Mouse (Mus musculus): ENCODE results near the gene Clasp1. TPM values are rescaled to one million over a fixed set of nuclear protein-coding genes. Genes with fewer than 3 reads are reported as not detected.
"Not testable (repeated sequence)": the region's sequence is repeated elsewhere in the genome, so short reads cannot be mapped to it uniquely, and the experiment has no call there.

Gene Clasp1
- polyA plus RNA-seq, 1 experiment from 2014 or later: 131 TPM

DNA sequence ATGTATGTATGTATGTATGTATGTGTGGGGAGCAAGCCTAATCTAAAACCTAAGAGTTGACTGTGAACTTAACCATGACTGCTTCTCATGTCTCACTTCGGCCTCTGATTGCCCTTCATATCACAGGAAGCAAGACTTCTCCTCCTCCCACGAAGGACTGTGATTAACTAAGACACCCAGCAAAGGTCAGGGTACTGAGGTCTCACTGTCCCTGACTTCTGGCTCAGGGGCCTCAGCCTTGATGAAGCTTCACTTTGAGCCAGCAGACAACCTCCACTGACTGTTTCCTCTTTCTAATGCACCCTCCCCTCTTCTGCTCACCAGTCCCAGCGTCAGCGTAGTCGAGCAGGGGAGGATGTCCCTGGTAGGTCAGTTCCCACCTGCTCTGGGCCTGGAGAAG, 166.1 kb downstream of the Clasp1 start:
- Histone ChIP-seq H3K4me1 (no peaks in the 10 kb centered on the region), H3K27me3 (no peaks in the 10 kb centered on the region), H3K4me2 (replicated peaks) (no peak overlapping the region), H3K36me3 (peaks cover 75% of the 10 kb centered on the region), H3K4me3 (no peak overlapping the region), H3K27ac (replicated peaks) (no peak overlapping the region), H3K9me3 (no peaks in the 10 kb centered on the region), H3K9ac (replicated peaks) (no peak overlapping the region)
- no peak for ATAC-seq (replicated peaks)
- 93% methylated on average over 5 of the region's 5 CpGs for WGBS

DNA sequence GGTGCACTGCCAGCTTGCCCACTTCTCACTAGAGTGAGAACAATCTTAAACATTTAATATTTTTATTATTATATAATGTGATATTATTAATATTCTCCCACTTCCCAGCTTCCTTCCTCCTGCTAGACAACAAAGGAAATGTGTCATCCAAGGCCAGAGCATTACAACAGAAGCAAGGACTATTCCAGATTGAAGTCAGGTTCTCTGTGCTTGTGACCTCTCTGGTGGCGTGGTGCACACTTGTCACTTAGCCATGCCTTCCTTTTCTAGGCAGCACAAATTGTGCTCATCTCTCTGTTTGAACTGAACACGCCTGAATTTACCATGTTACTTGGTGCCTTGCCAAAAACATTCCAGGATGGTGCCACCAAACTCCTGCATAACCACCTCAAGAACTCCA, 170.9 kb downstream of the Clasp1 start:
- WGBS: 95% methylated on average over 2 of the region's 2 CpGs
- H3K27me3 ChIP-seq: no peaks in the 10 kb centered on the region
- no peak overlapping the region for H3K9ac ChIP-seq (replicated peaks)
- H3K4me2 ChIP-seq (replicated peaks): no peak overlapping the region
- H3K36me3 ChIP-seq: peaks cover 80% of the 10 kb centered on the region
- no peaks in the 10 kb centered on the region for H3K4me1 ChIP-seq
- no peaks in the 10 kb centered on the region for H3K9me3 ChIP-seq
- ATAC-seq (replicated peaks): no peak
- H3K27ac ChIP-seq (replicated peaks): no peak overlapping the region
- no peak overlapping the region for H3K4me3 ChIP-seq

DNA sequence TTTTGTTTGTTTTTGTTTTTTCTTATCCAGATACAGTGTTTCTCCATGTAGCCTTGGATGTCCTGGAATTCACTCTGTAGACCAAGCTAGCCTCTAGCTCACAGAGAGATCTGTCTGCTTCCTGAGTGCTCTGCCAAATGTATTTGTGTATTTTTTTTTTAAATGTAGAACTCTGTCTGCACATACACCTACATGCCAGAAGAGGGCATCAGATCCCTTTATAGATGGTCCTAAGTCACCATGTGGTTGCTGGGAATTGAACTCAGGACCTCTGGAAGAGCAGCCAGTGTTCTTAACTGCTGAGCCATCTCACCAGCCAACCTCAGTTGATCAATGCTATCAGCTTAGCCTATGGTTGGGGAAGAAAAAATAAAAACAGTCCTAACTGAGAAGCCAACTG, 175.7 kb downstream of the Clasp1 start:
- Histone ChIP-seq H3K4me1 (no peaks in the 10 kb centered on the region), H3K9ac (replicated peaks) (no peak overlapping the region), H3K36me3 (peaks cover 94% of the 10 kb centered on the region), H3K27ac (replicated peaks) (no peak overlapping the region), H3K27me3 (no peaks in the 10 kb centered on the region), H3K4me2 (replicated peaks) (no peak overlapping the region), H3K9me3 (no peaks in the 10 kb centered on the region), H3K4me3 (no peak overlapping the region)
- no peak for ATAC-seq (replicated peaks)

DNA sequence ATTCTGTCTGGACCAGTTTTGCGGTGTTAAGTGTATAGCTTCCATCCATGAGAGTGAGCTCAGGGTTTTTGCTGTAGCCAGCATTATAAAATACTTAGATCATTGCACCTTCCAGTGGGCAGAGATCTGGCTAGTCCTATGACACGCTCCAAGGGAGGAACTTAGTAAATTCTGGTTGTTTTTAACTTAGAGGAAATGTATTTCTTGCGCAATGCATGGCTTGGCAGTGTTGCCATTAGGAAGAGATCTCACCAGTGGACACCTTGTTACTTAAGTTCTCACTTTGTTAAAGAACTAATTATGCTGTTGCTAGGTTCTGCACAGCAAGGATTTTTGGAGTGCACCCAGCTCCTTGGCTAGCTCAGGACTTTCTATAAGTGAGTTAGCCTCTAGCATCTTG, 178.8 kb downstream of the Clasp1 start:
- WGBS: 94% methylated on average over 3 of the region's 3 CpGs
- H3K36me3 ChIP-seq: peaks cover 94% of the 10 kb centered on the region

DNA sequence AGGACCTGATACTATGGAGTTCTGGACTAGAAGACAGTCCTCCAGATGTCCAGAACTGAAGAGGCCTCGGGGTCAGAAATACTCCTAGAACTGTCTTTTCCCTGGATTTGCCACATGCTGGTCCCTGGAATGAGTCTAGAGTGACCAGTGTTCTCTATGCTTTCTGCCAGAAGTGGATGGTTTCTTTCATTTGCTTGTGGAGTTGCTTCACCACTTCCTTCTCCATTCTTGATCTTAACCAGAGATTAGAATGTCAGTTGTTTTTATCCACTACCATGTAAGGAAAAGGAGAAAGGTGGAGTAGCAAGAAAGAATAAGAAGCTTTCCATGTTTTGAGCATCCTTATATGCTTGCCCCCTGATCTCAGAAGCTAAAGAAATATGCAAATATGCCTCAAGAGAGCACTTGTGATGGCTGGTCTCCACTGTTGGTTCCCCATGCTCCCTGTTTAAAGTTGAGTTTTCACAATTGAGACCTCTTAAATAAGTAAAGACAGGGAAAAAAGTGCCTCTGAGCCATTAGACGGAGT, 191.4 kb downstream of the Clasp1 start:
- H3K4me2 ChIP-seq (replicated peaks): no peak overlapping the region
- no peak for ATAC-seq (replicated peaks)
- H3K27me3 ChIP-seq: no peaks in the 10 kb centered on the region
- 88% methylated on average over 2 of the region's 2 CpGs for WGBS
- no peaks in the 10 kb centered on the region for H3K4me1 ChIP-seq
- H3K9ac ChIP-seq (replicated peaks): no peak overlapping the region
- no peak overlapping the region for H3K27ac ChIP-seq (replicated peaks)
- H3K36me3 ChIP-seq: peaks cover 48% of the 10 kb centered on the region
- H3K9me3 ChIP-seq: no peaks in the 10 kb centered on the region
- H3K4me3 ChIP-seq: no peak overlapping the region

More for the DNA sequence above, 178.8 kb downstream of the Clasp1 start:
- Histone ChIP-seq H3K4me3 (no peak overlapping the region), H3K4me2 (replicated peaks) (no peak overlapping the region), H3K27me3 (no peaks in the 10 kb centered on the region), H3K9ac (replicated peaks) (no peak overlapping the region), H3K4me1 (no peaks in the 10 kb centered on the region), H3K27ac (replicated peaks) (no peak overlapping the region), H3K9me3 (no peaks in the 10 kb centered on the region)
- ATAC-seq (replicated peaks): no peak

DNA sequence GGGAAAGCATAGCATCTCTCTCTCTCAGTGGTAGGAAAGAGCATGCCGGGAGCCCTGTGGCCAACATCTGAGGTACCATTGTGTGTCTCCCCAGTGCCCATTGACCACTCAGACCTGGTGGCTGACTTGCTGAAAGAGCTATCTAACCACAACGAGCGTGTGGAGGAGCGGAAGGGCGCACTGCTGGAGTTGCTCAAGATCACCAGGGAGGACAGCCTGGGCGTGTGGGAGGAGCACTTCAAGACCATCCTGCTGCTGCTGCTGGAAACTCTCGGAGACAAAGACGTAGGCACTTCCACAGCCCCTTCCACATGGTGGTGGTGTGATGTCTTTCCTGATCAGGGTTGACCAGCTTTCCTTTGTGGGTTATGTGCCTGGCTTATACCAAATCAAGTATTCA, 192.3 kb downstream of the Clasp1 start:
- ATAC-seq (replicated peaks): no peak
- Histone ChIP-seq H3K4me2 (replicated peaks) (no peak overlapping the region), H3K36me3 (peaks cover 39% of the 10 kb centered on the region), H3K9me3 (no peaks in the 10 kb centered on the region), H3K27me3 (no peaks in the 10 kb centered on the region), H3K9ac (replicated peaks) (no peak overlapping the region), H3K4me1 (no peaks in the 10 kb centered on the region), H3K4me3 (no peak overlapping the region), H3K27ac (replicated peaks) (no peak overlapping the region)
- whole genome bisulfite sequencing: 95% methylated on average over 8 of the region's 8 CpGs

DNA sequence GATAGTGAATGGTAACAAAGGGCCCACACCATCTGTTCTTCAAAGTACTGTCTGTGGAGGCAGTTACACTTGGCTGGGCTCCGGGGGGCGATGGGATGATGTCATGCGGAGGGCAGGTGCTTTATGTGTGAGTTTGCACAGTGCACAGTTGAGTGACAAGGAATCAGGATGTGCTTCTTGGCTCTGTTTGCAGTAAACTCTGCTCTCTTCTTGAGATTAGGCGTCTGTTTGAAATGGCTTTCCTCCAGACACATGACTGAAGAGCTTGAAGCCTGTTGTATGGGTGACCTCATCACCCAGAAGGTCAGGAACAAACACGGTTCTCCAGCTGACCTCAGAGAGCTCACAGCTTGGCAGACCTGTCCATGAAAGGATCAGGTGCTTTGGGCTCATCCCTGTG, 200.9 kb downstream of the Clasp1 start:
- no peak overlapping the region for H3K4me2 ChIP-seq (replicated peaks)
- no peak overlapping the region for H3K27ac ChIP-seq (replicated peaks)
- H3K4me3 ChIP-seq: no peak overlapping the region
- WGBS: 67% methylated on average over 5 of the region's 5 CpGs
- peaks cover 49% of the 10 kb centered on the region for H3K36me3 ChIP-seq
- no peaks in the 10 kb centered on the region for H3K9me3 ChIP-seq
- no peaks in the 10 kb centered on the region for H3K27me3 ChIP-seq
- H3K4me1 ChIP-seq: no peaks in the 10 kb centered on the region
- ATAC-seq (replicated peaks): no peak
- H3K9ac ChIP-seq (replicated peaks): no peak overlapping the region

DNA sequence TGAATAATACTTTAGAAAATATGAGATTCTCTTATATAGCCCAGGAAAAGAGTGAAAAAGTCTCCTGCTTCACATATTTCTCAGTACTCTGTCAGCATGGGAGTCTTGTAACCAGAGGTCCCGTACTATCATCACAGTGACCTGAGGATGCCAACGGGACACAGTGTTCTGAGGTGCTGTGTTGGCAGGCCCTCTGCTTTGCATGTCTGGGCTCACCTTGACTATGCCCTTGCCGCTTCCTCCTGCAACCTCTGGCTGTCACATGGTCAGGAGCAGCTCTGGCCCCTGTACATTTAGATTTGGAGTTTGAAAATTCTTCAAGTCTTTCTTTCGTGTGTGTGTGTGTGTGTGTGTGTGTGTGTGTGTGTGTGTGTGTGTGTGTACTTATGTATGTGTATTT, 204.1 kb downstream of the Clasp1 start:
- Histone ChIP-seq H3K9me3 (no peaks in the 10 kb centered on the region), H3K36me3 (peaks cover 75% of the 10 kb centered on the region), H3K4me3 (no peak overlapping the region), H3K9ac (replicated peaks) (no peak overlapping the region), H3K27me3 (no peaks in the 10 kb centered on the region), H3K27ac (replicated peaks) (no peak overlapping the region), H3K4me1 (no peaks in the 10 kb centered on the region), H3K4me2 (replicated peaks) (no peak overlapping the region)
- no peak for ATAC-seq (replicated peaks)
- WGBS: 92% methylated on average over 4 of the region's 4 CpGs

DNA sequence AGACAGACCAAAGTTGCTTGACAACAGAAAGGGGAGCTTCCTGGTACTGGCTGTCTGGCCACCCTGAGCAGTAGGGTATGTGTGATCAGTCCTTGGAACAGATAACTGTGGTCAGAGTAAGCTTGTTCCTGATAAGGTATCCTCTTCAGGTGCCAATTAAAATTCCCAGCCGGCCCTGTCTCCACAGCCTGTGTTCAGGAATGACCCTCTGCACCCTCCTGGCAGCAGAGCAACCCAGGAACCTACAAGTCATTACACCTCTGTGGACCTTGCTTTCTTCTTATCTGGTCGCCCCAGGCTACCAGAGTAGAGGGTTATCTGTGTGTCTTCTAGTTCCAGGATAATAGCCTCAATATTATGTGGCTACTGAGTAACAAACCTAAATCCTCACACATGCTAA, 206.5 kb downstream of the Clasp1 start:
- Histone ChIP-seq H3K36me3 (peaks cover 81% of the 10 kb centered on the region), H3K4me1 (no peaks in the 10 kb centered on the region), H3K27me3 (no peaks in the 10 kb centered on the region), H3K27ac (replicated peaks) (no peak overlapping the region), H3K9ac (replicated peaks) (no peak overlapping the region), H3K4me3 (no peak overlapping the region), H3K4me2 (replicated peaks) (no peak overlapping the region), H3K9me3 (no peaks in the 10 kb centered on the region)
- ATAC-seq (replicated peaks): no peak
- 83% methylated on average over 2 of the region's 2 CpGs for WGBS

DNA sequence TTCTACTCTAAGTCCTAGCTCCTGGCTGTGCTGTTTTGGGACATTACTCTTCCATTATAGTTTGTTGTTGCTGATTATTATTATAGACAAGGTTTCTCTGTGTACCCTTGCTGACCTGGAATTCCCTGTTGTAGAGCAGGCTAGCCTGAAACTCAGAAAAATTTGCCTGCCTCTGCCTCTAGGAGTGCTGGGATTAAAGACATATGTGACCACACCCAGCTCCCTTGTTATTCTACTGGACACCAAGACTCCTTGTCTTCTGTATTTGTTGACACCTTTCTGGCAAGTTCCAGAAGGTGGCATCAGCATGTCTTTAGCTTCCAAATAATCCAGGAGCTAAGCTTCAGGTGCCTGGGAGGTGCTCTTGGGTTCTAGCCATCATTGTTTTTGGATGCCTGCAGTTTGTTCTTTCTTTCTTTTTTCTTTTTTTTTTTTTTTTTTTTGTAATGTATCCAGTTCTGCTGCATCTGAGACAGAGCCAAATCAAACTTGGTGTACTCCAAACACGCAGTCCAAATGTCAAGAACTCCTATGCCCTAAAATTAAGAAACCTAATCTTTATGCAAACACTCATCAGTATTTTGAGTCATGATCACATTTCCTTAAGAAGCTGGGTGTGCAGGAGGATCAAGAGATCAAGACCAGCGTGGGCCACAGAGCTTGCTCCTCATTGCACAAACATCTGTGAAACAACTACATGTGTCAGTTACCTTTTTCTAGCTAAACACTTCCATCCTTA, 208.8 kb downstream of the Clasp1 start:
- no peaks in the 10 kb centered on the region for H3K27me3 ChIP-seq
- 90% methylated on average over 2 of the region's 2 CpGs for WGBS
- H3K9me3 ChIP-seq: no peaks in the 10 kb centered on the region
- H3K4me3 ChIP-seq: no peak overlapping the region
- no peak for ATAC-seq (replicated peaks)
- H3K27ac ChIP-seq (replicated peaks): no peak overlapping the region
- no peak overlapping the region for H3K9ac ChIP-seq (replicated peaks)
- H3K4me2 ChIP-seq (replicated peaks): no peak overlapping the region
- H3K4me1 ChIP-seq: no peaks in the 10 kb centered on the region
- peaks cover 85% of the 10 kb centered on the region for H3K36me3 ChIP-seq

DNA sequence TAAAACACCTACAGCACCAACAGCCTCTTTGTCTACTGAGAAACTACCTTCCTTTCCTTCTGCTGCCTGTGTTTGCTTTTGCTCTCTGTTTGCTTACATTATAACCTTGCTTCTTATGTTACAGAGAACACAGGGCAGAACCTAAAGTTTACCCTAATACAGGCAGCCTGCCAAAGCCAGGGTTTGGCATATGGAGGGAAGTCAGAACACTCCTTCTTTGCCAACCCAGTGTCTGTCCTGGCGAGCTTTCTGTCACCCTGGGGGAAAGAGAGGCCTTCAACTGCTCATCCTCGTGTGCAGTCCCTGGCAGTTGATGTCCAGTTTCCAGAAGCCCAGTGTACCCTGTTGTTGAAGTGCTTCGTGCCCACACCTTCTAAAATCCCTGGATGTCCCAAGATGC, 209.5 kb downstream of the Clasp1 start:
- no peak overlapping the region for H3K4me2 ChIP-seq (replicated peaks)
- 67% methylated on average over 3 of the region's 3 CpGs for WGBS
- H3K36me3 ChIP-seq: peaks cover 88% of the 10 kb centered on the region
- no peak overlapping the region for H3K27ac ChIP-seq (replicated peaks)
- no peak overlapping the region for H3K9ac ChIP-seq (replicated peaks)
- H3K4me3 ChIP-seq: no peak overlapping the region
- no peak for ATAC-seq (replicated peaks)
- no peaks in the 10 kb centered on the region for H3K9me3 ChIP-seq
- no peaks in the 10 kb centered on the region for H3K27me3 ChIP-seq
- no peaks in the 10 kb centered on the region for H3K4me1 ChIP-seq

DNA sequence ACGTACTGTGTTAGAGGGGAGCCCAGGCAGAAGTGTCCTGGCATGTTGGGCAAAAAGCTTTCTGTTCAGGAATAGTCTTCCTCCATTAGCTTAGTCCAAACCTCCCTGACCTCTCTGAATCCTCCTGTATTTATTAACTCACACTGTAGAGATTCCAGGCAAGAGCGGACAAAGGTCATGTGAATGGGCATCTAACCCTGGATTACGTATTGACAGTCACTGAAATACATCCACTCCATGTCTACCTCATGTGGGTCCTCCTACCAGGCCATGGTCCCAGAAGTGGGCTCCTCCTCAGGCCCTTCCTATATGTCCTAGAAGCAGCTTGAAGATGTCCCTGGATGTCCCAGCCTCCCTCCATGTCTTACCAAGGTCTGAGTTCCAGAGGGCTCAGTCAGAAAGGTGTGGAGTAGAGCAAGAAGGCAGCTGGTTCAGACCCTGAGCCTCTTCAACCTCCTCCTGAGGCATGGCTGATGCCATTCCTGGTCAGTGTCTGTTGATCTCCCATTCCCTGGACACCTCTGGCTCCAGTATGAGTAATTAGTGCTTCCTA, 224.8 kb downstream of the Clasp1 start:
- Histone ChIP-seq H3K27me3 (no peaks in the 10 kb centered on the region), H3K4me1 (no peaks in the 10 kb centered on the region), H3K4me2 (replicated peaks) (no peak overlapping the region), H3K4me3 (no peak overlapping the region), H3K9me3 (no peaks in the 10 kb centered on the region), H3K9ac (replicated peaks) (no peak overlapping the region), H3K27ac (replicated peaks) (no peak overlapping the region), H3K36me3 (peaks cover 17% of the 10 kb centered on the region)
- ATAC-seq (replicated peaks): no peak
- 93% methylated on average over 3 of the region's 3 CpGs for WGBS

DNA sequence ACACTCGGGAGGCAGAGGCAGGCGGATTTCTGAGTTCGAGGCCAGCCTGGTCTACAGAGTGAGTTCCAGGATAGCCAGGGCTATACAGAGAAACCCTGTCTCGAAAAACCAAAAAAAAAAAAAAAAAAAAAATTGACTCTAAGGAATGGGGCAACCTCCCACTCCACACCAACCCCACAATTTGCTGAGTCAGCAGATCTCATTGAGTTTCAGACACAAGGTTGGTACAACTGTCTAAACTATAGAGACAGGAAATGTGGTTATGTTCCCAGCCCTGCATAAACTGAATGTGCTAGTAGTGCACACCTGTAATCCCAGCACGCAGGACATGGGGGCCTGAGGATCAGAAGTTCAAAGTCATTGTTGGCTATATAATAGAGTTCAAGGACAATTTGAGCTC, 232.2 kb downstream of the Clasp1 start:
- H3K27me3 ChIP-seq; ATAC-seq (replicated peaks); H3K4me1 ChIP-seq; H3K9me3 ChIP-seq; H3K36me3 ChIP-seq; H3K4me2 ChIP-seq (replicated peaks); H3K27ac ChIP-seq (replicated peaks); H3K4me3 ChIP-seq; H3K9ac ChIP-seq (replicated peaks): not testable (repeated sequence)
- 85% methylated on average over 5 of the region's 5 CpGs for WGBS
